Mouse (Mus musculus): ENCODE results near the gene Txnrd3. TPM values are rescaled to one million over a fixed set of nuclear protein-coding genes. Genes with fewer than 3 reads are reported as not detected.

Gene Txnrd3
- polyA plus RNA-seq, 1 experiment from 2014 or later, result 14.6 TPM

- no peaks in the 10 kb centered on the region for H3K9me3 ChIP-seq (ENCODE audit: low read depth, low read length)
- TF ChIP-seq CTCF (IDR thresholded peaks at IDR 0.05; ENCODE audit: low read depth), result no peak
- no peak for DNase-seq
- H3K27ac ChIP-seq (ENCODE audit: low read depth), result no peak overlapping the region
- no peak overlapping the region for H3K4me2 ChIP-seq
- H3K27me3 ChIP-seq (ENCODE audit: insufficient read depth, low read length), result no peaks in the 10 kb centered on the region
- H3K36me3 ChIP-seq (ENCODE audit: insufficient read depth), result peaks cover 4% of the 10 kb centered on the region; the same call in 1 of the 2 replicates
- 47% methylated on average over 8 of the region's 8 CpGs for WGBS
- H3K9ac ChIP-seq, result no peak overlapping the region
- H3K4me1 ChIP-seq (ENCODE audit: insufficient read depth), result no peaks in the 10 kb centered on the region
- no peak overlapping the region for H3K4me3 ChIP-seq (ENCODE audit: low read depth, low read length)
- no peak for ATAC-seq (ENCODE audit: insufficient read depth)
These were observed 21.4 kb downstream of the Txnrd3 start for GRCm38 (mm10) chr6:89665155-89665554.

- Histone ChIP-seq H3K4me2 (no peak overlapping the region), H3K9ac (no peak overlapping the region), H3K27me3 (ENCODE audit: insufficient read depth, low read length) (no peaks in the 10 kb centered on the region), H3K4me3 (ENCODE audit: low read depth, low read length) (no peak overlapping the region), H3K36me3 (ENCODE audit: insufficient read depth) (peaks cover 4% of the 10 kb centered on the region; the same call in 1 of the 2 replicates), H3K9me3 (ENCODE audit: low read depth, low read length) (no peaks in the 10 kb centered on the region), H3K4me1 (ENCODE audit: insufficient read depth) (no peaks in the 10 kb centered on the region), H3K27ac (ENCODE audit: low read depth) (no peak overlapping the region)
- DNase-seq (no peak), ATAC-seq (ENCODE audit: insufficient read depth) (no peak)
- no peak for TF ChIP-seq CTCF (IDR thresholded peaks at IDR 0.05; ENCODE audit: low read depth)
- 55% methylated on average over 7 of the region's 7 CpGs for WGBS
These were observed 21.9 kb downstream of the Txnrd3 start for GRCm38 (mm10) chr6:89665667-89666066.

GRCm38 (mm10) chr6:89666976-89667375 lies 23.2 kb downstream of the Txnrd3 start:
- DNase-seq (no peak), ATAC-seq (ENCODE audit: insufficient read depth) (no peak)
- Histone ChIP-seq H3K27me3 (ENCODE audit: insufficient read depth, low read length) (no peaks in the 10 kb centered on the region), H3K27ac (ENCODE audit: low read depth) (no peak overlapping the region), H3K9ac (no peak overlapping the region), H3K4me3 (ENCODE audit: low read depth, low read length) (no peak overlapping the region), H3K4me1 (ENCODE audit: insufficient read depth) (no peaks in the 10 kb centered on the region), H3K9me3 (ENCODE audit: low read depth, low read length) (no peaks in the 10 kb centered on the region), H3K4me2 (no peak overlapping the region), H3K36me3 (ENCODE audit: insufficient read depth) (peaks cover 4% of the 10 kb centered on the region; the same call in 1 of the 2 replicates)
- 77% methylated on average over 3 of the region's 3 CpGs for WGBS
- TF ChIP-seq CTCF (IDR thresholded peaks at IDR 0.05; ENCODE audit: low read depth), result no peak

- H3K27ac ChIP-seq (ENCODE audit: low read depth), result no peak overlapping the region
- no peaks in the 10 kb centered on the region for H3K27me3 ChIP-seq (ENCODE audit: insufficient read depth, low read length)
- no peak for TF ChIP-seq CTCF (IDR thresholded peaks at IDR 0.05; ENCODE audit: low read depth)
- no peaks in the 10 kb centered on the region for H3K36me3 ChIP-seq (ENCODE audit: insufficient read depth)
- H3K4me2 ChIP-seq, result no peak overlapping the region
- H3K9me3 ChIP-seq (ENCODE audit: low read depth, low read length), result no peaks in the 10 kb centered on the region
- no peak for ATAC-seq (ENCODE audit: insufficient read depth)
- no peak for DNase-seq
- no peak overlapping the region for H3K9ac ChIP-seq
- 77% methylated on average over 6 of the region's 6 CpGs for WGBS
- no peaks in the 10 kb centered on the region for H3K4me1 ChIP-seq (ENCODE audit: insufficient read depth)
- no peak overlapping the region for H3K4me3 ChIP-seq (ENCODE audit: low read depth, low read length)
These were observed 25.8 kb downstream of the Txnrd3 start for GRCm38 (mm10) chr6:89669556-89669955.

- H3K9me3 ChIP-seq (ENCODE audit: low read depth, low read length), result no peaks in the 10 kb centered on the region
- no peaks in the 10 kb centered on the region for H3K4me1 ChIP-seq (ENCODE audit: insufficient read depth)
- no peaks in the 10 kb centered on the region for H3K36me3 ChIP-seq (ENCODE audit: insufficient read depth)
- ATAC-seq (ENCODE audit: insufficient read depth) (no peak), DNase-seq (no peak)
- H3K4me3 ChIP-seq (ENCODE audit: low read depth, low read length), result no peak overlapping the region
- WGBS, result 73% methylated on average over 6 of the region's 6 CpGs
- H3K9ac ChIP-seq, result no peak overlapping the region
- no peak overlapping the region for H3K27ac ChIP-seq (ENCODE audit: low read depth)
- H3K4me2 ChIP-seq, result no peak overlapping the region
- no peak for TF ChIP-seq CTCF (IDR thresholded peaks at IDR 0.05; ENCODE audit: low read depth)
- H3K27me3 ChIP-seq (ENCODE audit: insufficient read depth, low read length), result no peaks in the 10 kb centered on the region
These were observed 27.6 kb downstream of the Txnrd3 start for GRCm38 (mm10) chr6:89671431-89671830.

- DNase-seq (no peak), ATAC-seq (ENCODE audit: insufficient read depth) (no peak)
- WGBS, result 82% methylated on average over 7 of the region's 7 CpGs
- Histone ChIP-seq H3K36me3 (ENCODE audit: insufficient read depth) (no peaks in the 10 kb centered on the region), H3K9ac (no peak overlapping the region), H3K4me2 (no peak overlapping the region), H3K9me3 (ENCODE audit: low read depth, low read length) (no peaks in the 10 kb centered on the region), H3K4me1 (ENCODE audit: insufficient read depth) (no peaks in the 10 kb centered on the region), H3K4me3 (ENCODE audit: low read depth, low read length) (no peak overlapping the region), H3K27ac (ENCODE audit: low read depth) (no peak overlapping the region), H3K27me3 (ENCODE audit: insufficient read depth, low read length) (no peaks in the 10 kb centered on the region)
- no peak for TF ChIP-seq CTCF (IDR thresholded peaks at IDR 0.05; ENCODE audit: low read depth)
These were observed 28.9 kb downstream of the Txnrd3 start for GRCm38 (mm10) chr6:89672641-89673040.

GRCm38 (mm10) chr6:89673135-89673780 lies 29.5 kb downstream of the Txnrd3 start:
- H3K4me1 ChIP-seq (ENCODE audit: insufficient read depth), result no peaks in the 10 kb centered on the region
- 80% methylated on average over 11 of the region's 11 CpGs for WGBS

More at GRCm38 (mm10) chr6:89673135-89673780, 29.5 kb downstream of the Txnrd3 start:
- no peak overlapping the region for H3K9ac ChIP-seq
- no peaks in the 10 kb centered on the region for H3K36me3 ChIP-seq (ENCODE audit: insufficient read depth)
- H3K4me2 ChIP-seq, result no peak overlapping the region
- H3K4me3 ChIP-seq (ENCODE audit: low read depth, low read length), result no peak overlapping the region
- no peak for TF ChIP-seq CTCF (IDR thresholded peaks at IDR 0.05; ENCODE audit: low read depth)
- H3K9me3 ChIP-seq (ENCODE audit: low read depth, low read length), result no peaks in the 10 kb centered on the region
- DNase-seq (no peak), ATAC-seq (ENCODE audit: insufficient read depth) (no peak)
- H3K27ac ChIP-seq (ENCODE audit: low read depth), result no peak overlapping the region
- no peaks in the 10 kb centered on the region for H3K27me3 ChIP-seq (ENCODE audit: insufficient read depth, low read length)
